Mouse (Mus musculus): ENCODE results near the gene Gm136. TPM values are rescaled to one million over a fixed set of nuclear protein-coding genes. Genes with fewer than 3 reads are reported as not detected.

The Gm136 gene
- polyA plus RNA-seq (2012; ENCODE audit: insufficient read depth, low replicate concordance) = not detected in 2 replicates

DNA sequence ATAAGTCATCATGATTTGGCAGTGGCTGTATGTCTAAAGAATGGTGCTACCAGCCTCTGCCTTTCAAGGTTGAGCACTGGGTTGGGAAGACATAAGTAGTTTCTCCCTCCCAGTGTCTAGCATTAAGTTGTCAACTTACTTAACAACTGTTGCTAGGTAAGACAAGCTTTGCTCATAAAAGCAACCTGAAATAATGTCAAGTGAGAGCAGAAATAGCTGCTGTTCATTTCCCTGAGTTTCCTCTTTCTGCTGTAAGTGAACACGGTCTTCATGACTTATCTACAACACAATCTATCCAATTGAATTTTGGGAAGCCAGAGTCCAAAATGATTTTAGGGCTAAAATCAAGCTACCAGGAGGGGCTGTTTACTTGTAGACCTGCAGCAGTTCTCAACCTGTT, at the start of gene Gm136:
Gene Gm136 (minus strand): TSS at position 101 of the 400 bp plus-strand sequence.
- no peaks in the 10 kb centered on the region for H3K36me3 ChIP-seq (replicated peaks; ENCODE audit: low read length)
- H3K4me3 ChIP-seq (replicated peaks) = no peak within 1 kb of the TSS
- H3K27me3 ChIP-seq (replicated peaks) = no peaks in the 10 kb centered on the region
- H3K9me3 ChIP-seq = no peaks in the 10 kb centered on the region
- TF ChIP-seq FLI1 (IDR thresholded peaks at IDR 0.05; ENCODE audit: low read length) (no peak), GATA1 (IDR thresholded peaks at IDR 0.05; ENCODE audit: borderline replicate concordance, low read length) (no peak)
- no peaks in the 10 kb centered on the region for H3K4me1 ChIP-seq

GRCm38 (mm10) chr4:34801166-34802034, 45.3 kb upstream of the Gm136 start:
- Histone ChIP-seq H3K27me3 (replicated peaks) (no peaks in the 10 kb centered on the region), H3K4me3 (replicated peaks) (no peak overlapping the region), H3K36me3 (replicated peaks; ENCODE audit: low read length) (peaks cover 34% of the 10 kb centered on the region), H3K9me3 (no peaks in the 10 kb centered on the region), H3K4me1 (peaks cover 4% of the 10 kb centered on the region; the same call in 1 of the 2 replicates)
- TF ChIP-seq FLI1 (IDR thresholded peaks at IDR 0.05; ENCODE audit: low read length) = no peak

GRCm38 (mm10) chr4:34798005-34798404, 41.9 kb upstream of the Gm136 start:
- no peaks in the 10 kb centered on the region for H3K4me1 ChIP-seq
- H3K4me3 ChIP-seq (replicated peaks) = no peak overlapping the region
- no peaks in the 10 kb centered on the region for H3K9me3 ChIP-seq
- H3K36me3 ChIP-seq (replicated peaks; ENCODE audit: low read length) = peaks cover 9% of the 10 kb centered on the region
- TF ChIP-seq GATA1 (IDR thresholded peaks at IDR 0.05; ENCODE audit: borderline replicate concordance, low read length) (no peak), FLI1 (IDR thresholded peaks at IDR 0.05; ENCODE audit: low read length) (no peak)
- no peaks in the 10 kb centered on the region for H3K27me3 ChIP-seq (replicated peaks)

GRCm38 (mm10) chr4:34797294-34797983, 41.4 kb upstream of the Gm136 start:
- Histone ChIP-seq H3K4me1 (no peaks in the 10 kb centered on the region), H3K36me3 (replicated peaks; ENCODE audit: low read length) (peaks cover 9% of the 10 kb centered on the region), H3K9me3 (no peaks in the 10 kb centered on the region), H3K4me3 (replicated peaks) (no peak overlapping the region), H3K27me3 (replicated peaks) (no peaks in the 10 kb centered on the region)
- TF ChIP-seq FLI1 (IDR thresholded peaks at IDR 0.05; ENCODE audit: low read length) (no peak), GATA1 (IDR thresholded peaks at IDR 0.05; ENCODE audit: borderline replicate concordance, low read length) (no peak)

- Histone ChIP-seq H3K27me3 (replicated peaks) (no peaks in the 10 kb centered on the region), H3K9me3 (no peaks in the 10 kb centered on the region), H3K4me1 (no peaks in the 10 kb centered on the region), H3K36me3 (replicated peaks; ENCODE audit: low read length) (no peaks in the 10 kb centered on the region), H3K4me3 (replicated peaks) (no peak overlapping the region)
- TF ChIP-seq FLI1 (IDR thresholded peaks at IDR 0.05; ENCODE audit: low read length) (no peak), GATA1 (IDR thresholded peaks at IDR 0.05; ENCODE audit: borderline replicate concordance, low read length) (no peak)
These were observed 40.2 kb upstream of the Gm136 start for GRCm38 (mm10) chr4:34796294-34796693.

GRCm38 (mm10) chr4:34786476-34786875, 30.4 kb upstream of the Gm136 start:
- TF ChIP-seq FLI1 (IDR thresholded peaks at IDR 0.05; ENCODE audit: low read length) = no peak
- TF ChIP-seq GATA1 (IDR thresholded peaks at IDR 0.05; ENCODE audit: borderline replicate concordance, low read length) = no peak
- Histone ChIP-seq H3K27me3 (replicated peaks) (peaks cover 10% of the 10 kb centered on the region), H3K4me1 (peaks cover 6% of the 10 kb centered on the region), H3K9me3 (0 out of 2 replicates have a peak, but pooled peaks cover 2% of the 10 kb centered on the region), H3K36me3 (replicated peaks; ENCODE audit: low read length) (no peaks in the 10 kb centered on the region), H3K4me3 (replicated peaks) (no peak overlapping the region)

GRCm38 (mm10) chr4:34785646-34786045, 29.6 kb upstream of the Gm136 start:
- TF ChIP-seq FLI1 (IDR thresholded peaks at IDR 0.05; ENCODE audit: low read length) (no peak), GATA1 (IDR thresholded peaks at IDR 0.05; ENCODE audit: borderline replicate concordance, low read length) (no peak)
- 0 out of 2 replicates have a peak, but pooled peaks cover 2% of the 10 kb centered on the region for H3K9me3 ChIP-seq
- H3K4me3 ChIP-seq (replicated peaks) = no peak overlapping the region
- no peaks in the 10 kb centered on the region for H3K36me3 ChIP-seq (replicated peaks; ENCODE audit: low read length)
- peaks cover 6% of the 10 kb centered on the region for H3K4me1 ChIP-seq
- peaks cover 10% of the 10 kb centered on the region for H3K27me3 ChIP-seq (replicated peaks)

DNA sequence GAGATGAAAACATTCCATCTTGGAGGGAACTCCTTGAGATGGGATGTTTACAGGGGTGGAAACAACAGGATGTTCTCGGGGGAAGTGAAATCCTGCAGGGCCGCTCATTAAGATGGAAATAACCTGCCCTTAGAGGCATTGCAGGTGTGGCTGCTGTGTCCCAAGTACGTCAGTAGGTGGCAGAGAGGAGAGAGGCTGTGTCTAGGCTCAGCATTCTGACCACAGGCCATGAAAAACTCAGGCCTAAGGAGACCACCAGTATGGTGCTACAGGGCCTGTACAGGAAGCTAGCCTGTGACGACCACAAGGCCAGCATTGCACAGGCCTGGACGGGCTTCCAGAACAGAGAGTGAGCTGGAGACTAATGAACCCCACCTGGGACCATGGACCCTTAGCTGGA, 28.8 kb upstream of the Gm136 start:
- Histone ChIP-seq H3K4me3 (replicated peaks) (no peak overlapping the region), H3K9me3 (0 out of 2 replicates have a peak, but pooled peaks cover 2% of the 10 kb centered on the region), H3K27me3 (replicated peaks) (peaks cover 10% of the 10 kb centered on the region), H3K4me1 (peaks cover 6% of the 10 kb centered on the region), H3K36me3 (replicated peaks; ENCODE audit: low read length) (no peaks in the 10 kb centered on the region)
- no peak for TF ChIP-seq GATA1 (IDR thresholded peaks at IDR 0.05; ENCODE audit: borderline replicate concordance, low read length)
- TF ChIP-seq FLI1 (IDR thresholded peaks at IDR 0.05; ENCODE audit: low read length) = no peak

DNA sequence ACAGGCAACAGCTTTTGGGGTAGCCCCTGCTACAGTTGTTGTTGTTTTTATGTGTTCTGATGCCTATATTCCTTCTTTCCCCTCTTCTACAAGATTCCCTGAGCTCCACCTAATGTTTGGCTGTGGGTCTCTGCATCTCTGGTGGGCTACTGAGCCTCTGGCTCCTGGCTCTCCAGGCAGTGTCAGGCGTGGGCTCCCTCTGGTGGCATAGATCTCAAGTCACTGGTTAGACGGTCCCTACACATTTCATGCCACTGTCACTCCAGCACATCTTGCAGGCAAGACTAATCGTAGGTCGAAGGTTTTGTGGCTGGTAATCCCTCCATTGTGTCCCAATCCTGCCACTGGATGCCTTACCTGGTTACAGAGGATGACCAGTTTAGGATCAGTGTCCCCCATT, 26.7 kb upstream of the Gm136 start:
- H3K36me3 ChIP-seq (replicated peaks; ENCODE audit: low read length) = no peaks in the 10 kb centered on the region
- H3K9me3 ChIP-seq = 0 out of 2 replicates have a peak, but pooled peaks cover 2% of the 10 kb centered on the region

More for the DNA sequence above, 26.7 kb upstream of the Gm136 start:
- Histone ChIP-seq H3K4me1 (peaks cover 6% of the 10 kb centered on the region), H3K4me3 (replicated peaks) (no peak overlapping the region), H3K27me3 (replicated peaks) (peaks cover 10% of the 10 kb centered on the region)
- TF ChIP-seq GATA1 (IDR thresholded peaks at IDR 0.05; ENCODE audit: borderline replicate concordance, low read length) (no peak), FLI1 (IDR thresholded peaks at IDR 0.05; ENCODE audit: low read length) (no peak)

Data from megakaryocyte, embryonic 14.5 days (primary cell).